15 mouse cellular contexts compared by ENCODE assay signal in genomic region chr11:61685119-61685725, GRCm38 (mm10). TPM values are rescaled to one million over a fixed set of nuclear protein-coding genes. Genes with fewer than 3 reads are reported as not detected.
DNase-seq lines count a peak whose midpoint lies in the region; ATAC-seq and TF ChIP-seq lines count a peak whose summit lies in the region.
"Had no signal": no experiment of that assay in that cellular context is flagged by ENCODE, and none has a peak within 500 bp of the region (broad histone marks: within the 10 kb centered on the region; RNA-seq: fewer than 3 reads in every experiment).

No protein-coding gene starts in this region.

- in situ Hi-C loops in ES-E14 (cut with MboI; ENCODE audit: low sequenced_read_pairs in 2 of 2, unreplicated experiment in 2 of 2) = no loop called here

- no peak for TF ChIP-seq CTCF in liver, postnatal 0 days (IDR thresholded peaks at IDR 0.05; ENCODE audit: low read depth)

- WGBS in hindbrain, embryonic 12.5 days = 67% methylated on average over 8 of the region's 8 CpGs
- WGBS in hindbrain, embryonic 14.5 days = 65% methylated on average over 8 of the region's 8 CpGs
- 62% methylated on average over 8 of the region's 8 CpGs for WGBS in intestine, embryonic 14.5 days
- 54% methylated on average over 8 of the region's 8 CpGs for WGBS in liver, postnatal 0 days (ENCODE audit: insufficient replicate concordance)

- H3K27me3 ChIP-seq in hindbrain, embryonic 12.5 days = peaks cover 43% of the 10 kb centered on the region
- peaks cover 36% of the 10 kb centered on the region for H3K27me3 ChIP-seq in hindbrain, embryonic 14.5 days (ENCODE audit: control insufficient read depth, insufficient read depth, low read length)
- H3K27me3 ChIP-seq in intestine, embryonic 14.5 days (replicated peaks; ENCODE audit: control insufficient read depth, insufficient read depth, low read length) = peaks cover 22% of the 10 kb centered on the region
- peaks cover 12% of the 10 kb centered on the region; the same call in 1 of the 2 replicates for H3K27me3 ChIP-seq in liver, postnatal 0 days (ENCODE audit: insufficient read depth, low read length)

- no peak for ATAC-seq in hindbrain, embryonic 12.5 days (ENCODE audit: low FRiP score)
- ATAC-seq in hindbrain, embryonic 14.5 days (ENCODE audit: low FRiP score) = no peak
- no peak for ATAC-seq in intestine, embryonic 14.5 days (replicated peaks; ENCODE audit: low FRiP score, low TSS enrichment, low read depth)
- ATAC-seq in liver, postnatal 0 days = no peak
- ATAC-seq: forebrain, embryonic 16.5 days had no signal

- H3K9ac ChIP-seq in hindbrain, embryonic 12.5 days = no peak overlapping the region
- H3K9ac ChIP-seq in hindbrain, embryonic 14.5 days = no peak overlapping the region
- H3K9ac ChIP-seq in ES-E14 (ENCODE audit: insufficient read depth, low read depth, low read length, poor library complexity, severe bottlenecking) = peak overlapping the region; percentile 56; the same call in 1 of the 2 replicates
- no peak overlapping the region for H3K9ac ChIP-seq in intestine, embryonic 14.5 days (ENCODE audit: low read length)
- peak overlapping the region; percentile 61 for H3K9ac ChIP-seq in liver, postnatal 0 days (replicated peaks)
- H3K9ac ChIP-seq: midbrain, embryonic 13.5 days had no signal

- H3K4me2 ChIP-seq in hindbrain, embryonic 12.5 days (replicated peaks) = peak overlapping the region; percentile 56
- H3K4me2 ChIP-seq in hindbrain, embryonic 14.5 days (replicated peaks) = no peak overlapping the region
- H3K4me2 ChIP-seq in intestine, embryonic 14.5 days (ENCODE audit: low read length) = peak overlapping the region; percentile 69
- peak overlapping the region; percentile 85 for H3K4me2 ChIP-seq in liver, postnatal 0 days (ENCODE audit: low read depth, low read length)

- no peak for DNase-seq in hindbrain, embryonic 14.5 days (ENCODE audit: low spot score)
- no peak for DNase-seq in ES-E14 (ENCODE audit: low read depth, low spot score)
- peak; percentile 60 for DNase-seq in intestine, embryonic 14.5 days (ENCODE audit: low spot score)
- no peak for DNase-seq in liver, postnatal 0 days
- no peak for DNase-seq in cerebellum, adult 9-11 months
- no peak for DNase-seq in right cerebral cortex, postnatal 25 days
- DNase-seq: adrenal gland, adult 8-10 months; cerebellum, postnatal 36 days; heart, postnatal 14 days; right cerebral cortex, adult 18-20 months had no signal

- H3K27ac ChIP-seq in hindbrain, embryonic 12.5 days = no peak overlapping the region
- H3K27ac ChIP-seq in hindbrain, embryonic 14.5 days = no peak overlapping the region
- H3K27ac ChIP-seq in ES-E14 (ENCODE audit: insufficient read depth, low read depth, low read length, poor library complexity, severe bottlenecking) = no peak overlapping the region
- H3K27ac ChIP-seq in intestine, embryonic 14.5 days (ENCODE audit: low read depth) = no peak overlapping the region
- peak overlapping the region; percentile 60; the same call in 1 of the 2 replicates for H3K27ac ChIP-seq in liver, postnatal 0 days (ENCODE audit: low read depth)
- H3K27ac ChIP-seq: midbrain, embryonic 13.5 days had no signal

- H3K36me3 ChIP-seq in hindbrain, embryonic 12.5 days = no peaks in the 10 kb centered on the region
- H3K36me3 ChIP-seq in hindbrain, embryonic 14.5 days (replicated peaks; ENCODE audit: control insufficient read depth, insufficient read depth) = no peaks in the 10 kb centered on the region
- H3K36me3 ChIP-seq in ES-E14 (ENCODE audit: control insufficient read depth, insufficient read depth, low read length, poor library complexity, severe bottlenecking) = no peaks in the 10 kb centered on the region
- H3K36me3 ChIP-seq in intestine, embryonic 14.5 days (ENCODE audit: control insufficient read depth, insufficient read depth, low read length) = no peaks in the 10 kb centered on the region
- H3K36me3 ChIP-seq in liver, postnatal 0 days (replicated peaks; ENCODE audit: insufficient read depth, low read length) = no peaks in the 10 kb centered on the region
- H3K36me3 ChIP-seq: G1E; midbrain, embryonic 13.5 days had no signal

- no peaks in the 10 kb centered on the region for H3K9me3 ChIP-seq in hindbrain, embryonic 12.5 days (replicated peaks)
- H3K9me3 ChIP-seq in hindbrain, embryonic 14.5 days (ENCODE audit: control insufficient read depth, low read length) = no peaks in the 10 kb centered on the region
- no peaks in the 10 kb centered on the region for H3K9me3 ChIP-seq in ES-E14 (ENCODE audit: control insufficient read depth, insufficient read depth, low read depth, low read length)
- no peaks in the 10 kb centered on the region for H3K9me3 ChIP-seq in intestine, embryonic 14.5 days (ENCODE audit: control insufficient read depth, low read length)
- no peaks in the 10 kb centered on the region for H3K9me3 ChIP-seq in liver, postnatal 0 days (ENCODE audit: low read length)
- H3K9me3 ChIP-seq: G1E; midbrain, embryonic 13.5 days had no signal

- no peak for TF ChIP-seq EP300 in liver, postnatal 0 days (IDR thresholded peaks at IDR 0.05; ENCODE audit: low read depth)

- peaks cover 8% of the 10 kb centered on the region for H3K4me1 ChIP-seq in hindbrain, embryonic 12.5 days
- no peaks in the 10 kb centered on the region for H3K4me1 ChIP-seq in hindbrain, embryonic 14.5 days (replicated peaks; ENCODE audit: control insufficient read depth, insufficient read depth, low read length)
- H3K4me1 ChIP-seq in ES-E14 (ENCODE audit: control insufficient read depth in 2 of 2, insufficient read depth in 2 of 2, low read length in 2 of 2, poor library complexity in 1 of 2) = peaks cover 3 to 15% of the 10 kb centered on the region in 2 experiments; a peak in 1 of 4 replicates
- H3K4me1 ChIP-seq in intestine, embryonic 14.5 days (replicated peaks; ENCODE audit: control insufficient read depth, insufficient read depth, low read length) = peaks cover 13% of the 10 kb centered on the region; the same call in 1 of the 2 replicates
- peaks cover 35% of the 10 kb centered on the region for H3K4me1 ChIP-seq in liver, postnatal 0 days (ENCODE audit: insufficient read depth)

- peak overlapping the region; percentile 37; the same call in 1 of the 2 replicates for H3K4me3 ChIP-seq in hindbrain, embryonic 12.5 days
- no peak overlapping the region for H3K4me3 ChIP-seq in hindbrain, embryonic 14.5 days (replicated peaks; ENCODE audit: low read length)
- H3K4me3 ChIP-seq in ES-E14 (ENCODE audit: insufficient read depth in 1 of 2, low read depth in 1 of 2, low read length in 2 of 2, poor library complexity in 1 of 2, severe bottlenecking in 1 of 2) = peak overlapping the region; percentile 71 to 89; a peak in 3 of 4 replicates
- H3K4me3 ChIP-seq in intestine, embryonic 14.5 days (ENCODE audit: low read depth, low read length) = peak overlapping the region; percentile 38; the same call in 1 of the 2 replicates
- H3K4me3 ChIP-seq in liver, postnatal 0 days (ENCODE audit: low read depth, low read length) = peak overlapping the region; percentile 61

TF ChIP-seq in ES-E14, 5 proteins besides CTCF, POLR2A, EP300 and RAD21:
- TF ChIP-seq ZC3H11A (IDR thresholded peaks at IDR 0.05; ENCODE audit: borderline replicate concordance, low read depth, low read length) = no peak
- no peak for TF ChIP-seq MAFK (IDR thresholded peaks at IDR 0.05; ENCODE audit: insufficient read depth, low read depth, low read length)

RNA-seq across cellular contexts. Expression of gene Fam83g, which starts 1.3 kb away (rescaled TPM):
- 0.41 and 0.50 TPM in 2 replicates for polyA plus RNA-seq in hindbrain, embryonic 12.5 days (2016; fragmentation: Nextera tagmentation; extraction: Ambion mirVana)
- 0.20 TPM in 2 replicates for polyA plus RNA-seq in hindbrain, embryonic 14.5 days (2014; fragmentation: Nextera tagmentation; extraction: Ambion mirVana)
- total RNA-seq in ES-E14 (2012; rRNA removed) = 6.2 and 9.4 TPM in 2 replicates
- 3.7 and 4.6 TPM in 2 replicates for polyA plus RNA-seq in intestine, embryonic 14.5 days (2014; fragmentation: Nextera tagmentation; extraction: Ambion mirVana)
- polyA plus RNA-seq in liver, postnatal 0 days (2015; fragmentation: Nextera tagmentation; extraction: Ambion mirVana) = 2.2 and 2.4 TPM in 2 replicates
- total RNA-seq: layer of hippocampus, postnatal 10 days had no signal
- polyA plus RNA-seq: G1E had no signal

RNA-seq across cellular contexts. Expression of gene Grap, which starts 32.2 kb away (rescaled TPM):
- polyA plus RNA-seq in hindbrain, embryonic 12.5 days (2016; fragmentation: Nextera tagmentation; extraction: Ambion mirVana) = 7.1 and 7.3 TPM in 2 replicates
- 8.1 and 10.1 TPM in 2 replicates for polyA plus RNA-seq in hindbrain, embryonic 14.5 days (2014; fragmentation: Nextera tagmentation; extraction: Ambion mirVana)
- 0.16 and 1.5 TPM in 2 replicates for total RNA-seq in ES-E14 (2012; rRNA removed)
- 6.5 and 6.6 TPM in 2 replicates for polyA plus RNA-seq in intestine, embryonic 14.5 days (2014; fragmentation: Nextera tagmentation; extraction: Ambion mirVana)
- 6.3 and 6.7 TPM in 2 replicates for polyA plus RNA-seq in liver, postnatal 0 days (2015; fragmentation: Nextera tagmentation; extraction: Ambion mirVana)

RNA-seq across cellular contexts. Expression of gene Slc5a10, which starts 35.4 kb away (rescaled TPM):
- polyA plus RNA-seq in hindbrain, embryonic 12.5 days (2016; fragmentation: Nextera tagmentation; extraction: Ambion mirVana) = 0.16 TPM in 1 of 2 replicates, not detected in the other
- not detected in 2 replicates for polyA plus RNA-seq in hindbrain, embryonic 14.5 days (2014; fragmentation: Nextera tagmentation; extraction: Ambion mirVana)
- 0.32 and 0.45 TPM in 2 replicates for total RNA-seq in ES-E14 (2012; rRNA removed)
- polyA plus RNA-seq in intestine, embryonic 14.5 days (2014; fragmentation: Nextera tagmentation; extraction: Ambion mirVana) = not detected in 2 replicates
- polyA plus RNA-seq in liver, postnatal 0 days (2015; fragmentation: Nextera tagmentation; extraction: Ambion mirVana) = not detected in 2 replicates
- total RNA-seq: G1E; heart, postnatal 14 days had no signal
- polyA plus RNA-seq: forebrain, embryonic 16.5 days; G1E had no signal

Comparison
In these comparisons a context has a peak if more than half of its experiments do, and no peak if none do; other contexts are left out.
1. H3K9ac ChIP-seq: peak in ES-E14 (single experiment) and liver, postnatal 0 days (single experiment); none in hindbrain, embryonic 12.5 days (single experiment), hindbrain, embryonic 14.5 days (single experiment) and intestine, embryonic 14.5 days (single experiment).